Comparison of ENCODE assay signal across 8 mouse cellular contexts in genomic region chr7:79799048-79799447, GRCm38 (mm10). TPM values are rescaled to one million over a fixed set of nuclear protein-coding genes. Genes with fewer than 3 reads are reported as not detected.
DNase-seq lines count a peak whose midpoint lies in the region; ATAC-seq and TF ChIP-seq lines count a peak whose summit lies in the region.

No protein-coding gene starts in this region.

- H3K9ac ChIP-seq in heart, embryonic 12.5 days: no peak overlapping the region
- H3K9ac ChIP-seq in midbrain, postnatal 0 days (replicated peaks; ENCODE audit: low read length, poor library complexity, severe bottlenecking): no peak overlapping the region

- no peak overlapping the region for H3K4me2 ChIP-seq in heart, embryonic 12.5 days
- H3K4me2 ChIP-seq in midbrain, postnatal 0 days (ENCODE audit: low read depth, low read length, poor library complexity, severe bottlenecking): no peak overlapping the region

- H3K4me3 ChIP-seq in heart, embryonic 12.5 days: no peak overlapping the region
- H3K4me3 ChIP-seq in embryonic fibroblast, embryonic 13.5 days (ENCODE audit: insufficient read depth, low read length): no peak overlapping the region
- H3K4me3 ChIP-seq in midbrain, postnatal 0 days (ENCODE audit: low read depth, low read length): no peak overlapping the region
- no peak overlapping the region for H3K4me3 ChIP-seq in testis, adult 2 months (ENCODE audit: control insufficient read depth, low read depth, low read length)

- H3K4me1 ChIP-seq in heart, embryonic 12.5 days (replicated peaks): peaks cover 10% of the 10 kb centered on the region
- 0 out of 2 replicates have a peak, but pooled peaks cover 3% of the 10 kb centered on the region for H3K4me1 ChIP-seq in embryonic fibroblast, embryonic 13.5 days (ENCODE audit: control insufficient read depth, insufficient read depth, low read length)
- no peaks in the 10 kb centered on the region for H3K4me1 ChIP-seq in midbrain, postnatal 0 days (ENCODE audit: insufficient read depth, low read length)
- no peaks in the 10 kb centered on the region for H3K4me1 ChIP-seq in testis, adult 2 months (ENCODE audit: control insufficient read depth, insufficient read depth, low read length)

- WGBS in heart, embryonic 12.5 days: under 1% methylated on average over 8 of the region's 8 CpGs
- 5% methylated on average over 8 of the region's 8 CpGs for WGBS in midbrain, postnatal 0 days

- ATAC-seq in heart, embryonic 12.5 days (ENCODE audit: insufficient number of reproducible peaks, low FRiP score): no peak
- ATAC-seq in midbrain, postnatal 0 days (ENCODE audit: low FRiP score): no peak

- no peak for TF ChIP-seq POLR2A in embryonic fibroblast, embryonic 13.5 days (IDR thresholded peaks at IDR 0.05; ENCODE audit: low read depth, low read length)
- TF ChIP-seq POLR2A in testis, adult 2 months (IDR thresholded peaks at IDR 0.05; ENCODE audit: control insufficient read depth, low read depth, low read length): no peak

- H3K27me3 ChIP-seq in heart, embryonic 12.5 days (replicated peaks): peaks cover 41% of the 10 kb centered on the region
- no peaks in the 10 kb centered on the region for H3K27me3 ChIP-seq in midbrain, postnatal 0 days (ENCODE audit: insufficient read depth, low read length)
- no peaks in the 10 kb centered on the region for H3K27me3 ChIP-seq in testis, adult 2 months (ENCODE audit: control insufficient read depth, insufficient read depth, low read length)

- peak; percentile 57; the same call in 1 of the 2 replicates for TF ChIP-seq CTCF in embryonic fibroblast, embryonic 13.5 days (IDR thresholded peaks at IDR 0.05; ENCODE audit: borderline replicate concordance, insufficient read depth, low read length)
- peak; percentile 86 for TF ChIP-seq CTCF in midbrain, postnatal 0 days (IDR thresholded peaks at IDR 0.05)
- TF ChIP-seq CTCF in testis, adult 2 months (IDR thresholded peaks at IDR 0.05; ENCODE audit: control insufficient read depth, insufficient read depth, insufficient replicate concordance, low read depth, low read length): peak; percentile 64; the same call in 1 of the 2 replicates

- no peak overlapping the region for H3K27ac ChIP-seq in heart, embryonic 12.5 days (ENCODE audit: poor library complexity, severe bottlenecking)
- no peak overlapping the region for H3K27ac ChIP-seq in embryonic fibroblast, embryonic 13.5 days (ENCODE audit: insufficient read depth, low read length)
- H3K27ac ChIP-seq in midbrain, postnatal 0 days (ENCODE audit: low read depth, low read length): no peak overlapping the region
- no peak overlapping the region for H3K27ac ChIP-seq in testis, adult 2 months (ENCODE audit: control insufficient read depth, insufficient read depth, low read depth, low read length)

- H3K36me3 ChIP-seq in heart, embryonic 12.5 days: no peaks in the 10 kb centered on the region
- H3K36me3 ChIP-seq in midbrain, postnatal 0 days (ENCODE audit: insufficient read depth, low read length): no peaks in the 10 kb centered on the region
- no peaks in the 10 kb centered on the region for H3K36me3 ChIP-seq in testis, adult 2 months (ENCODE audit: control insufficient read depth, insufficient read depth, low read length)

- H3K9me3 ChIP-seq in heart, embryonic 12.5 days (replicated peaks): no peaks in the 10 kb centered on the region
- no peaks in the 10 kb centered on the region for H3K9me3 ChIP-seq in midbrain, postnatal 0 days (ENCODE audit: low read length)

- intact Hi-C loops in heart, postnatal 36 days (cut with DNase I): loop anchor here (1.0 to 10.0 kb wide), 4 partner anchors 115 to 416 kb away; no protein-coding TSS in a partner anchor

- peak; percentile 75 to 91 for DNase-seq in heart, adult 18-20 months
- DNase-seq in adrenal gland, postnatal 4 days (ENCODE audit: low spot score in 2 of 2): peak; percentile 62 to 69
- DNase-seq in heart, postnatal 36 days: peak; percentile 82 to 88
- DNase-seq in left cerebral cortex, adult 18-20 months (ENCODE audit: low spot score in 2 of 2): peak; percentile 79 to 82
- DNase-seq in midbrain, postnatal 0 days (ENCODE audit: low spot score): peak; percentile 77

RNA-seq across cellular contexts. Expression of gene Mesp1, which starts 5.5 kb away (rescaled TPM):
- total RNA-seq in heart, adult 18-20 months (2021): not detected
- polyA plus RNA-seq in heart, embryonic 12.5 days (2016; fragmentation: Nextera tagmentation; extraction: Ambion mirVana): not detected in 2 replicates
- under 1 TPM in 1 of 2 experiments, not detected in 1; 0.31 TPM for total RNA-seq in adrenal gland, postnatal 4 days (2021)
- not detected in 2 replicates for polyA plus RNA-seq in embryonic fibroblast, embryonic 13.5 days (2011; ENCODE audit: insufficient read length, low read depth, missing spikeins)
- not detected for total RNA-seq in heart, postnatal 36 days (2021)
- under 1 TPM in 1 of 2 experiments, not detected in 1; 0.28 TPM for total RNA-seq in left cerebral cortex, adult 18-20 months (2021)
- total RNA-seq in midbrain, postnatal 0 days (2014; rRNA removed): 0.27 TPM in 1 of 2 replicates, not detected in the other
- polyA plus RNA-seq in midbrain, postnatal 0 days (2015; fragmentation: Nextera tagmentation; extraction: Ambion mirVana): 0.69 and 0.86 TPM in 2 replicates
- 101 and 134 TPM in 2 replicates for polyA plus RNA-seq in testis, adult 2 months (2012; rRNA removed)

RNA-seq across cellular contexts. Expression of gene Mesp2, which starts 11.5 kb away (rescaled TPM):
- under 1 TPM in 1 of 2 experiments, not detected in 1; 0.12 TPM for total RNA-seq in heart, adult 18-20 months (2021)
- 0.17 and 0.37 TPM in 2 replicates for polyA plus RNA-seq in heart, embryonic 12.5 days (2016; fragmentation: Nextera tagmentation; extraction: Ambion mirVana)
- 1 to 10 TPM; 1.5 to 1.9 TPM for total RNA-seq in adrenal gland, postnatal 4 days (2021)
- not detected in 2 replicates for polyA plus RNA-seq in embryonic fibroblast, embryonic 13.5 days (2011; ENCODE audit: insufficient read length, low read depth, missing spikeins)
- under 1 TPM in 1 of 2 experiments, not detected in 1; 0.14 TPM for total RNA-seq in heart, postnatal 36 days (2021)
- total RNA-seq in left cerebral cortex, adult 18-20 months (2021): 1 to 10 TPM; 1.6 to 2.0 TPM
- total RNA-seq in midbrain, postnatal 0 days (2014; rRNA removed): 0.52 and 0.88 TPM in 2 replicates
- polyA plus RNA-seq in midbrain, postnatal 0 days (2015; fragmentation: Nextera tagmentation; extraction: Ambion mirVana): 1.4 and 1.5 TPM in 2 replicates
- polyA plus RNA-seq in testis, adult 2 months (2012; rRNA removed): 6.4 and 7.0 TPM in 2 replicates

RNA-seq across cellular contexts. Expression of gene Wdr93, which starts 56.1 kb away (rescaled TPM):
- under 1 TPM; 0.22 to 0.41 TPM for total RNA-seq in heart, adult 18-20 months (2021)
- polyA plus RNA-seq in heart, embryonic 12.5 days (2016; fragmentation: Nextera tagmentation; extraction: Ambion mirVana): 4.4 and 4.9 TPM in 2 replicates
- 1 to 10 TPM; 2.7 to 2.9 TPM for total RNA-seq in adrenal gland, postnatal 4 days (2021)
- not detected in 2 replicates for polyA plus RNA-seq in embryonic fibroblast, embryonic 13.5 days (2011; ENCODE audit: insufficient read length, low read depth, missing spikeins)
- under 1 TPM in 1 of 2 experiments, not detected in 1; 0.14 TPM for total RNA-seq in heart, postnatal 36 days (2021)
- under 1 TPM in 1 of 2 experiments, not detected in 1; 0.21 TPM for total RNA-seq in left cerebral cortex, adult 18-20 months (2021)
- 0.19 and 0.27 TPM in 2 replicates for total RNA-seq in midbrain, postnatal 0 days (2014; rRNA removed)
- polyA plus RNA-seq in midbrain, postnatal 0 days (2015; fragmentation: Nextera tagmentation; extraction: Ambion mirVana): 0.32 TPM in 1 of 2 replicates, not detected in the other
- polyA plus RNA-seq in testis, adult 2 months (2012; rRNA removed): 34.4 and 36.9 TPM in 2 replicates

RNA-seq across cellular contexts. Expression of gene Pex11a, which starts 56.1 kb away (rescaled TPM):
- total RNA-seq in heart, adult 18-20 months (2021): 10 to 100 TPM; 18.0 to 21.4 TPM
- 7.5 and 7.7 TPM in 2 replicates for polyA plus RNA-seq in heart, embryonic 12.5 days (2016; fragmentation: Nextera tagmentation; extraction: Ambion mirVana)
- total RNA-seq in adrenal gland, postnatal 4 days (2021): 10 to 100 TPM; 35.7 to 37.7 TPM
- 3.2 and 7.3 TPM in 2 replicates for polyA plus RNA-seq in embryonic fibroblast, embryonic 13.5 days (2011; ENCODE audit: insufficient read length, low read depth, missing spikeins)
- 10 to 100 TPM; 17.1 to 17.4 TPM for total RNA-seq in heart, postnatal 36 days (2021)
- 10 to 100 TPM; 10.9 to 11.9 TPM for total RNA-seq in left cerebral cortex, adult 18-20 months (2021)
- total RNA-seq in midbrain, postnatal 0 days (2014; rRNA removed): 3.4 and 3.6 TPM in 2 replicates
- polyA plus RNA-seq in midbrain, postnatal 0 days (2015; fragmentation: Nextera tagmentation; extraction: Ambion mirVana): 11.9 and 12.3 TPM in 2 replicates
- 35.3 and 37.8 TPM in 2 replicates for polyA plus RNA-seq in testis, adult 2 months (2012; rRNA removed)
